Mouse (Mus musculus): Measurements from ENCODE around the gene Sema7a. TPM values are rescaled to one million over a fixed set of nuclear protein-coding genes. Genes with fewer than 3 reads are reported as not detected.

Sema7a gene
- polyA plus RNA-seq, 1 experiment, result 7.2 TPM

- peak overlapping the region; percentile 44 for H3K4me3 ChIP-seq (replicated peaks)
- no peaks in the 10 kb centered on the region for H3K9me3 ChIP-seq
- TF ChIP-seq GATA1 (IDR thresholded peaks at IDR 0.05; ENCODE audit: borderline replicate concordance, low read length) (no peak), FLI1 (IDR thresholded peaks at IDR 0.05; ENCODE audit: low read length) (no peak)
- H3K4me1 ChIP-seq, result peaks cover 99% of the 10 kb centered on the region
- H3K36me3 ChIP-seq (replicated peaks; ENCODE audit: low read length), result peaks cover 33% of the 10 kb centered on the region
- H3K27me3 ChIP-seq (replicated peaks), result peaks cover 39% of the 10 kb centered on the region
Observed at GRCm38 (mm10) chr9:57948333-57948931, 8.5 kb downstream of the Sema7a start.

DNA sequence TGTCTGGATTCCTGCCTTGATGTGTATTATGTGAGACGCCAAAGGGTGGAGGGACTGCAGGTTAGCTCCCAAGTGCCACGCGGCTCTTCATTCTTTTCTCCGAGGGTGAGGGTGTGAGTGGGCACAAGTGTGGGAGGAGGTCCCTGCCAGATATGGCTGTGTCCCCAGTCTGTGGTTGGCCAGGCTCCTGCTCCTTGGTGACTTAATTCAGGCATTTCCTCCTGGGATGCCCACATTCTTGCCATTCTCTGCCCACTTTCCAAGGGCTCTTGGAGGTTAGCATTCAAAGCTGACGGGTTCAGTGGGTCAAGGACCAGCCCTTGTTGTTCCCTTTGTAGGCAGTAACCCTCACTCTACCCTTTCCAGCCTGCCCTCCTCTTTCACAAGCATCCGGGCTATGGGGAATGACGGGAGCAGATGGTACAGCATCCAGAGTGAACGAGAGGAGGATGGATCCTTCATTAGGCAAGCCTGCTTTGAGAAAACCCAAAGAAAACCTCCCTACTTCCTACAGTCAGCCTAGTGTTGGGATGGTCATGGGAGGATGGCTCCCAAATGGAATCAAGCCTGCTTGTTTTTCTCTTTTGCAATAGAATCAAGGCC is 9.3 kb downstream of the Sema7a start:
- H3K36me3 ChIP-seq (replicated peaks; ENCODE audit: low read length), result peaks cover 37% of the 10 kb centered on the region
- H3K4me3 ChIP-seq (replicated peaks), result peak overlapping the region; percentile 7
- H3K9me3 ChIP-seq, result no peaks in the 10 kb centered on the region
- TF ChIP-seq FLI1 (IDR thresholded peaks at IDR 0.05; ENCODE audit: low read length) (no peak), GATA1 (IDR thresholded peaks at IDR 0.05; ENCODE audit: borderline replicate concordance, low read length) (no peak)
- H3K27me3 ChIP-seq (replicated peaks), result peaks cover 41% of the 10 kb centered on the region
- peaks cover 99% of the 10 kb centered on the region for H3K4me1 ChIP-seq

DNA sequence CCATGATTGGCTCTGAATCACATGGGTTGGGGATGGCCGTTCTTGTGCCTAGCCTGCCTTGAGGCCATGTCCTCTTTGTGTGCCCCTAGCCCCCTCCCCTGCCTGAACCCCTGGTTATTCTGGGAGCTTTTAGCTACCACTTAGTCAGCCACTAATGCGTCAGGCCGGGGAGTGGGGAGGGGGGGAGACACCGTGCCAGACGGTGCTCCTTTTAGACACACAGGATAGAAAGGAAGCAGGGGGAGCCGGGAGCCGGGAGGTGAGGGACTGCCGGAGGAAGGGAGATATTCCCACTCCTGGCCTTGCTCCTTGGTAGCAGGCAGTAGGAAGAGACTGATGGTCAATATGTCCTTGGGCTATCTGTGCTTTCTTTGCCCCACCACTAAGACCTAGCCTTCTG is 10.0 kb downstream of the Sema7a start:
- no peaks in the 10 kb centered on the region for H3K9me3 ChIP-seq
- peaks cover 41% of the 10 kb centered on the region for H3K27me3 ChIP-seq (replicated peaks)
- peaks cover 44% of the 10 kb centered on the region for H3K36me3 ChIP-seq (replicated peaks; ENCODE audit: low read length)
- peaks cover 99% of the 10 kb centered on the region for H3K4me1 ChIP-seq
- no peak overlapping the region for H3K4me3 ChIP-seq (replicated peaks)
- no peak for TF ChIP-seq GATA1 (IDR thresholded peaks at IDR 0.05; ENCODE audit: borderline replicate concordance, low read length)
- no peak for TF ChIP-seq FLI1 (IDR thresholded peaks at IDR 0.05; ENCODE audit: low read length)

GRCm38 (mm10) chr9:57950519-57950918 is 10.6 kb downstream of the Sema7a start:
- H3K4me3 ChIP-seq (replicated peaks), result peak overlapping the region; percentile 25
- no peak for TF ChIP-seq FLI1 (IDR thresholded peaks at IDR 0.05; ENCODE audit: low read length)
- TF ChIP-seq GATA1 (IDR thresholded peaks at IDR 0.05; ENCODE audit: borderline replicate concordance, low read length), result no peak
- peaks cover 99% of the 10 kb centered on the region for H3K4me1 ChIP-seq
- H3K27me3 ChIP-seq (replicated peaks), result peaks cover 38% of the 10 kb centered on the region
- H3K36me3 ChIP-seq (replicated peaks; ENCODE audit: low read length), result peaks cover 45% of the 10 kb centered on the region
- H3K9me3 ChIP-seq, result no peaks in the 10 kb centered on the region

GRCm38 (mm10) chr9:57951993-57952392 is 12.1 kb downstream of the Sema7a start:
- TF ChIP-seq FLI1 (IDR thresholded peaks at IDR 0.05; ENCODE audit: low read length) (no peak), GATA1 (IDR thresholded peaks at IDR 0.05; ENCODE audit: borderline replicate concordance, low read length) (no peak)
- Histone ChIP-seq H3K36me3 (replicated peaks; ENCODE audit: low read length) (peaks cover 60% of the 10 kb centered on the region), H3K27me3 (replicated peaks) (peaks cover 26% of the 10 kb centered on the region), H3K4me3 (replicated peaks) (no peak overlapping the region), H3K4me1 (peaks cover 99% of the 10 kb centered on the region), H3K9me3 (no peaks in the 10 kb centered on the region)

GRCm38 (mm10) chr9:57954962-57955744 is 15.2 kb downstream of the Sema7a start:
- peaks cover 72% of the 10 kb centered on the region for H3K36me3 ChIP-seq (replicated peaks; ENCODE audit: low read length)
- H3K27me3 ChIP-seq (replicated peaks), result peaks cover 10% of the 10 kb centered on the region
- H3K4me3 ChIP-seq (replicated peaks), result no peak overlapping the region
- H3K4me1 ChIP-seq, result peaks cover 79% of the 10 kb centered on the region
- TF ChIP-seq FLI1 (IDR thresholded peaks at IDR 0.05; ENCODE audit: low read length), result no peak
- TF ChIP-seq GATA1 (IDR thresholded peaks at IDR 0.05; ENCODE audit: borderline replicate concordance, low read length), result no peak
- no peaks in the 10 kb centered on the region for H3K9me3 ChIP-seq

DNA sequence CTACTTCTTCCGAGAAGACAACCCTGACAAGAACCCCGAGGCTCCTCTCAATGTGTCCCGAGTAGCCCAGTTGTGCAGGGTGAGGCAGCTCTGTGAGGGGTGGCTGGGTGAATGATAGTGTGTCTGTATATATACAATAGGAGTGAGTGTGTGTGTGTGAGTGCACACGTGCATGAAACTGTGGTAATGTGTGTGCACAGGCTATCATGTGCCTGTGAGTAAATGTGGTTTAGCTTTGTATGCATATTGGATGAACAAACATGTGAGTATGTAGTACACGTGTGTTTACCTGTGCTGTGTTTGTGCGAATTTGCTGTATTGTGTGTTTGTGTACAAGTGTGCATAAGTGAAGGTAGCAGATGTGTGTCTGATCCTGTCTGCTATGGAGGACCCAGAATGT is 15.9 kb downstream of the Sema7a start:
- no peak overlapping the region for H3K4me3 ChIP-seq (replicated peaks)
- no peaks in the 10 kb centered on the region for H3K9me3 ChIP-seq
- peaks cover 73% of the 10 kb centered on the region for H3K4me1 ChIP-seq
- TF ChIP-seq FLI1 (IDR thresholded peaks at IDR 0.05; ENCODE audit: low read length), result no peak
- TF ChIP-seq GATA1 (IDR thresholded peaks at IDR 0.05; ENCODE audit: borderline replicate concordance, low read length), result no peak
- H3K27me3 ChIP-seq (replicated peaks), result peaks cover 10% of the 10 kb centered on the region
- H3K36me3 ChIP-seq (replicated peaks; ENCODE audit: low read length), result peaks cover 75% of the 10 kb centered on the region

DNA sequence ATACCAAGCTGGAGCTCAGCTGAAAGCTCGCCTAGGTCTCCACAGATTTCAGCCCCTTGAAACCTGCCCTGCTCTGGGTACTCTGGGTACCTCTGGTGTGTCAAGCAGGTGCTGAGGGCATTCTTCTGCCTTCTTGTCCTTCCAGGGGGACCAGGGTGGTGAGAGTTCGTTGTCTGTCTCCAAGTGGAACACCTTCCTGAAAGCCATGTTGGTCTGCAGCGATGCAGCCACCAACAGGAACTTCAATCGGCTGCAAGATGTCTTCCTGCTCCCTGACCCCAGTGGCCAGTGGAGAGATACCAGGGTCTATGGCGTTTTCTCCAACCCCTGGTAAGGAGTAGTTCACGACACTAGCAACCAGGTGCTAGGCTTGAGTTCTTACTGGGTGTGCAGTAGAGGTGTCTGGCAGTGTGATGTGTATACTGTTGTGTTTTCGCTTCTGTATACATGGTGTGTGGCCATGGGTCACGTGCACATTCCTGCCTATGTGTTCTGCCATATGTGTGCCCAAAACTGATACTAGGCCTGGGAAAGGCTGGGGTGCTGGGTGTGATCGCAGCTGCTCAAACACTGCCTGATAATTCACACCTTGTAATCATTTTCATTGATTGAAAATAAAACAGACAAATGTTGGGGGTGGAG is 16.4 kb downstream of the Sema7a start:
- H3K27me3 ChIP-seq (replicated peaks), result peaks cover 10% of the 10 kb centered on the region
- peaks cover 67% of the 10 kb centered on the region for H3K4me1 ChIP-seq
- no peaks in the 10 kb centered on the region for H3K9me3 ChIP-seq
- TF ChIP-seq GATA1 (IDR thresholded peaks at IDR 0.05; ENCODE audit: borderline replicate concordance, low read length) (no peak), FLI1 (IDR thresholded peaks at IDR 0.05; ENCODE audit: low read length) (no peak)
- no peak overlapping the region for H3K4me3 ChIP-seq (replicated peaks)
- H3K36me3 ChIP-seq (replicated peaks; ENCODE audit: low read length), result peaks cover 81% of the 10 kb centered on the region

GRCm38 (mm10) chr9:57956838-57957236 is 16.9 kb downstream of the Sema7a start:
- Histone ChIP-seq H3K4me1 (peaks cover 62% of the 10 kb centered on the region), H3K27me3 (replicated peaks) (peaks cover 7% of the 10 kb centered on the region), H3K4me3 (replicated peaks) (no peak overlapping the region), H3K36me3 (replicated peaks; ENCODE audit: low read length) (peaks cover 83% of the 10 kb centered on the region), H3K9me3 (no peaks in the 10 kb centered on the region)
- TF ChIP-seq GATA1 (IDR thresholded peaks at IDR 0.05; ENCODE audit: borderline replicate concordance, low read length) (no peak), FLI1 (IDR thresholded peaks at IDR 0.05; ENCODE audit: low read length) (no peak)
